Mouse (Mus musculus): ENCODE results near the gene Tubgcp3.
"Not testable (repeated sequence)": the region's sequence is repeated elsewhere in the genome, so short reads cannot be mapped to it uniquely, and the experiment has no call there.

The Tubgcp3 gene

DNA sequence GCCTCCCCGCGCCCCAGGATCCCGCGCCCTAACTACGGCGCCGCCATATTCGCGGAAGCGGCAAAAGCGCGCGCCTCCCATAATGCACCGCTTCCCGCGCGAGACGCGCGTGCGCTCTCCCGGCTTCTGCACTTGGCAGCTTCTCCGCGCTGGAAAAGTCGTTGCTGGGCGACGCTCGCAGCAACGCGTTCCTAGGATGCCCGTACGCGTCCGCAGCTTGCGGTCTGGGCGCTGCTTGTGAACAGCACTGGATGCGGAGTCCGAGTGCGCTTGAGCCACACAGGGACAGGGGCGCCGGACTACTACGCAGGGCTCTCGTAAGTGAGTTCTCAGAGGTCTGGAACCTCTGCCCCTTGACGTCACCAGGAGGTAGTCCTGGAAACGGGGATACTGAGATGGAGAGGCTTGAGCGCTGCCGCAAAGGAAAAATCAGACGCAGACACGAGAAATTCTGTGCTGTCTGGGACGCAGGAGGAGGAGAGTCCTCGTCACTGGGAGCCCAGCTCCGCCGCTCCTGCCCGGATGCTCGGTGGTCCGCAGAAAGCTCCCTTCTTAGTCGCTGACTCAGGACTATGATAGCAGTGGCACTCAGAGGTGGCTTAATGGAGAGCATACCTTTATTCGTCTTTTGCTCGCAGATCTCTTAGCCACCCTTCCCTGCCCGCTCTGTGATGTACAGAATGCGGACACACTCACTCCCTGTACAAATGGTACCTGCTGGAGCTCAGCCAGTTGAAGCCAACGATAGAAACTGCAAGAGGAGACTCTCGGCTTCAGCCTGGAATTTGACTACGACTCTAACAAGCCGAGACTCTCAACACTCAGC, at the start of gene Tubgcp3:
Gene Tubgcp3 (minus strand): TSS at position 193 of the 826 bp plus-strand sequence.
- peak; percentile 97 for DNase-seq (ENCODE audit: low spot score)

DNA sequence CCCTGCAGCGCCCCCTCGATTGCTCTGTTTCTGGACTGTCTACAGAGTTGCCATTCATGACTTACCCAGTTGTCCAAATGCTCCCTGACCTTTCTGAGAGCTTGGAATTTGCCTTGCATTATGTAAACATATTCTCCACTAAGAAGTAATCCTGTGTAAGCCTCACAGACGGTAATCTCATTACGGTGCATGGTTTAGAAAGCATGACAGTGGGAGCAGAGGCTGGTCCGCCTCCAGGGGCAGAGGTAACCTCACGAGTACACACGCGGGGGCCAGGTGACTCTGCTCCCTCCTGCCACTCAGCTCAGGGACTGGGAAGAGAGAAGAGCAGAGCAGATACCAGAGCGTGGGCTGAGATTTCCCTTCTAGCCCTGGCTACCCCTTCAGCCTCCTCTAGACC, 47.0 kb upstream of the Tubgcp3 start:
- no peak for DNase-seq (ENCODE audit: low spot score)

DNA sequence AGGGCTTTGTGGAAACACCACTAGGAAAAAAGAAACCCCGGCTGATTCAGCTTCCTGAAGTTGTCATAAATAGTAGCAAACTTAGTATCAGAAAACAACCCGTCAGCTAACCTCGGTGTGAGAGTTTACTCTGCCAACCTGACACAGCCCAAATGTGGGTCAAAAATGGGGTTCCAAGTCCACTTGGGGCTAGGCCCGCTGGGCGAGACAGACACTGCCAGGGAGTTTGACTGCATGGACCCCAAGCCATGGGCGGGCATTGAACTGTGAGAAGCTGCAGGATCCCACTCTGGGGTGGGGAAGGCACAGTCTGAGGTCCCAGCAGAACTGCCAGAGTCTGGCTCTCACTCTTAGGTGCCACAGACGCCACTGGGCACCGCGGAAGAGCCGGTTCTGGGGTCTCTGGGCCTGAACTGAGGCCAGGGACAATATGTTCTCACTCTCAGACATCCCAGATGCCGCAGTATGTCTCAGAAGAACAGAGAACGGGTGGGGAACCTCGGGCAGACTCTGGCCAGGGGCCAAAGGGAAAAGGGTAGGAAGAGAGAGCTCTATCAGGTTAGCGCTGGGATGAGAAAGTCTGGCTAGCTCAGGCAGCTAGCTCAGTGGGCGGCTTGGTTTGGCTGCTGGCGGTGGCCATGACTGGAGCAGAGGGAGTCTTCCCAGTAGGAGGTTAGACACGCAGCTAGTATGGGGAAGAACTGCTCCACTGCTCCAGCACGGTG, 44.0 kb upstream of the Tubgcp3 start:
- no peak for DNase-seq (ENCODE audit: low spot score)

DNA sequence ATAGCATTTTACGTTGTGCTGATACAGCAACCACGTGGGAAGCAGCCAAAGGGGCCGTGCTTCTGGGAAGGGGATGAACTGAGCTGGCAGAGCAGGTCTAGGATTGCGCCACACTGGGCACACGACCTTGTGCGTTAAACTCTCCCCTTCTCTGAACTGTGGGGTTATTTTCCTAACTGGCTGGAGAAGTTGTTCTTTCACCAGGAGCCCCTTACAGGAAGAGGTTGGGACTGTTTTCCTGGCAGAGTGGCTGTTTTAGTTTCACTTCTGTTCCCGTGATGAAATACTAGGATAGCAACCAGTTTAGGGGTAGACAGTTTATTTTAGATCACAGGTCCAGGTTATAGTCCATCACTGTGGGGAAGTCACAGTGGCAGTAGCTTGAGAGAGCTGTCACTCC, 39.6 kb upstream of the Tubgcp3 start:
- DNase-seq (ENCODE audit: low spot score) = no peak

DNA sequence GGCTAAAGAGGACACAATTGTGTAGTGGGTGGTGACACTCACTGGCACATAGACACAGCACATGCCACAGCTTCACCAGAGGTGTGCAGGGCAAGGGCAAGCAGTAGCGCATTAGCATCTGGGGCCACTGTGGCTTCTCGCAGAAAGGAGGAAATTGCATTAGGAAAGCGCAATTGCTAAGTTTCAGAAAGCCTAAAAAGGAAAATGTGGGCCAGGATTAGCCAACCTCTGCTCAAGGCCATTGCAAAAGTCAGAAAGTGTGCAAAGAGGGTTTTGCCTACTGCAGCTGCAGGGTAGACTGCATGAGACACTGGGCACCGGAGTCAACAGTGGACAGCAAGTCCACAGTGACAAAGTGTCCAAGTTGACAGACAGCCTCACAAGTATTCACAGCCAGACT, 31.5 kb upstream of the Tubgcp3 start:
- no peak for DNase-seq (ENCODE audit: low spot score)

DNA sequence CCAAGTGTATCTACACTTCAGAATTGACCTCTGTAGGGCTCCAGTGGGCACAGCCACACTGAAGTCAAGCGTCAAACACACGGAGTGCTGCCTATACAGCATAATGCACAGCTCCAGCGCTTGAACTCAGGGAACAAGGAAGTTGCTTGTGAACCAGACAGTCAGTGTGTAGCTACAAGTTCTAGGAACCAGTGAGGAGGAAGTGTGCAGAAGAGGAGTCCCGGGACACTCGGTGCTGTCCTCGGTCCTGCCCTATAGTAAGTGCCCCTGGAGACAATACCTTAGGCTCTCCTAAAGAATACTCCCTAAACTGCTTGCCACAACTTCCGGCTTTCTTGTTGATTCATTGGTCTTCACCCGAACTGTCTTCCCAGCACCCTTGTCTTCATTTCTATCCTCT, 30.2 kb upstream of the Tubgcp3 start:
- no peak for DNase-seq (ENCODE audit: low spot score)

DNA sequence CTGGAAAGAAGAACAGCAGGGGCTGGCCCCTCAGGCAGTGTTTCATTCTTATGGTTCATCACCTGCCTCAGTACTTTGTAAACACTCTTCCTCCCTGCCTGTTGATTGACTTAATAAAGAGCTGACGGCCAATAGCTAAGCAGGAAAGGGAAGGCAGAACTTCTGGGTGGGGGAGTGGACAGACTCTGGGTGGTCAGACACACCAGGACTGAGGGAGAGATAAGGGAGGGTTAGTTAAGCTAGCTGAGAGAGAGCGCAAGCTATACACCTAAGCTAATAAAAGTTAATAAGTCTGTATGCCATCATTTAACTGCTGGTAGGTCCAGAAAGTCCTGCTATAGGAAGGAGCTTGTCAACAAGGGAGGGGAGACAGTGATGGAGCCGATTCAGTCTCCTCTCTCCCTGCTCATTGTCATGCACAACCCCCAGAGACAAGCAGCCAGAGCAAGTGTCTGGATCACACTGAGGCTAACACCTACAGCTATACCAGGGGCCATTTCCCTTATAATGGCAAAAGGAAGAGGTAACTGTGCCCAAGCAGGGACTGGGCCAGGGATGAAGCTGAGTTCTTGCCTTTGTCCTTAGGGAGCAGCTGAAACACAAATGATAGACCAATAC, 26.7 kb upstream of the Tubgcp3 start:
- no peak for DNase-seq (ENCODE audit: low spot score)

DNA sequence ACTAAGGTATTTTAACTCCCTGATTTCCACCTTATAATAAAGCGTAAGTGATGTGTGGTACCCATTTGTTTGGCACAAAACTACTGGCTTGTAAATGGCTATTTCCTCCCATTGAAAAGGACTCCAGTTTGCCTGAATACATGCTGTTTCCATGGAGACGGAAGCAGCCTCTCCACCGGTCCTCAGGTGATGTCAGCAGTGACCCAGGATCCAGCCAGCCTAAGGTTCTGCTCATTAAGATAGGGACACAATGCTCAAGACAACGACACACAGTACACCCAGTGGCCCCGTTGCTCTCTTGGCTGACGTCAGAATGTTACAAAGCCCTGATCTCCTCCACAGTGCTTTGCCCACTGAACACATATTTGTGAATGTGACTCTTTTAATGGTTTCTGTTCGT, 16.8 kb upstream of the Tubgcp3 start:
- DNase-seq (ENCODE audit: low spot score) = no peak

DNA sequence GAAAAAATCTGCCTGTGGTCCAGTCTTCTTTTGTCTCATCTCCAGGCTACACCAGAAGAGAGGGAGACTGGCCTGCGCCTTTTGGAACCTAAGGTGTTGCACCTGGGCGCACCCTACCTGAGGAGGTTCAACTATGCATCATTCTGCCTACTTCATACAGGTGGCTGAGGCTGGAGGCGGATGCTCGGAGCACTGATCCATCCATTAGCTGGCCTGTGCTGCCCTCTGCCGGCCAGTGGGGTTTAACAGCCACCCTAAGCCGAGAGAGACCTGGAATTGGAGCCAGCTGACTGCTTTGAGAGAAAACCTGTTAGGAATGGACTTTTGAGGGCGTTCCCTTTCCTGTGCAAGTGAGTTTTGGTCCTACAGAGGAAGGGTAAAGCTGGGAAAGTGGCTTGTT, 5.5 kb upstream of the Tubgcp3 start:
- DNase-seq (ENCODE audit: low spot score) = peak; percentile 89

DNA sequence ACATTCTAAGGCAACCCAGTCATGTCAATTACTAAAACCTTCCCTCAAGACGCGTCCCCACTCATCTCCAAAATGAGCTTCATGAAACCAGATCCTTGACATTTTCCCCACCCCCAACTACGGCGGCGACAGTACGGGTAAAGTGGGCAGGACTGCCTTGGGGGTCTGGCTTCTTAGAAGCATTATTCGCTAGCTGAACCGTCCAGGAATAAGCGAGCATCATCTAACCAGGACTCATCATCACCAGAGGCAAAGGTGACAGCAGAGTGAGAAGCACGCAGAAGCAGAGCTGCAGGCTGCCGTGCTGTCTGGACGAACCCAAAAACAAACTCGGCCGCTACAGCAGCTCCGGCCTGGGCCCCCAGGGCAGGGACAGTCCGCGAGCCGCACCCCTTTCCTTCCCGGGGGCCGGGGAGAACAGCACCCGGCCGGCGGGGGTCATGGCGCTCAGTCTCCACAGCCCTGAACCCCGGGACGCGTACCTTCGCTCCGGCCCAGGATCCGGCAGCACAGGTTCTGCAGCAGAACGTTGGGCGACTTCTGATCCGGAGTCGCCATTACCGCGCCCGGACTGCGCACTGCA, 484 bp downstream of the Tubgcp3 start:
- DNase-seq (ENCODE audit: low spot score) = peak; percentile 21

DNA sequence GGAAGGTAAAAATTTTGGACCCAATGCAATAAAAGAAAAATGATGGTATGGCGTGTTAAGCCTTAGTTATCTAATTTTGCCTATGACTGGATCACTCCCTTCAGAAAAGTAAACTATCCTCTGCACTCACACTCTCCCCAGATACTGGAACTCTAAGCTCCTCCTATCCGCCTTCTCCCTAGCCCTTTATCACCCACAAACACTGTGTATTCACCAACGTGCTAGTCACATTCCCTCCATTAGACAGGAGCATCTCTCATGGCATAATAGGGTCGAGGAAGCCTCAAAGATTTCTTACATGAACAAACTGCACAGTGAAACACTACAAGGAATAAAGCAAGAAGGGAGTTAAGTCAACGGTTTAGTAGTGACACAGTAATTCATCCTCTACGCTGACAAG, 1.1 kb downstream of the Tubgcp3 start:
- DNase-seq (ENCODE audit: low spot score) = no peak

DNA sequence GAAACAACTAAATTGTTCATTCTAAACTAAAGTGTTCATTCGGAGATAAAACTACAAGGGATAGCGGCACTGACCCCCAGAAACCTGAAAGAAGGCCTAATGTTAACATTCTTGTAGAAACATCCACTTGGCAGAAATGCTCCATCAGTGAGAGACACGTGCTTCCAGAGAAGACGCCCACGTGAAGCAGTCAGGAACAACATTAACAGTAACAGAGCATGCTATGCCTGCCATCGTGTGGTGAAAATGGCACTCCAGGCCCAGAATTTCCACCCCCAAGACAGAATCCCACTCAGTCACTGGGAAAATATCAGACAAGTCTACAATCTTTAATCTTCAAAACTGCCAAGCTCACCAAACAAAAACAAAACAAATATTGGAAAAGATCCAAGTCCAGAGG, 3.2 kb downstream of the Tubgcp3 start:
- no peak for DNase-seq (ENCODE audit: low spot score)

DNA sequence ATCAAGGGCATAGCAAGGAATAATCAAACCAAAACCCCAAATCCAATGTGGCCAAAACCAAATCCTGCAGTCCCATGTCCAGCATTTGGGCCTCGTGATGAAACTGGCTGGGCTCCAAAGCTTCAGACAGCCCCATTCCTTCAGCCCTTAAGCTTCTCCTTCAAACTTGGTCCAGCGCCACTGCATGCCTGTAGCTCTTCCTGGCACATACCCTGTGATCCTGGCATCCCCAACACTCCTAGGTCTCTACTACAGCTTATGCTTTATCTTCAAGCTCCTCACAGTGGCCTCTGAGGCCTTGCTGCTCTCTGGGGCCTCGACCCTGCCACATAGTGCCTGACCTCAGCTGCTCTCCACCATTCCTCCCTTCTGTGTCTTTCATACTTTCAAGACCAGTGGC, 5.5 kb downstream of the Tubgcp3 start:
- DNase-seq (ENCODE audit: low spot score) = not testable (repeated sequence)

DNA sequence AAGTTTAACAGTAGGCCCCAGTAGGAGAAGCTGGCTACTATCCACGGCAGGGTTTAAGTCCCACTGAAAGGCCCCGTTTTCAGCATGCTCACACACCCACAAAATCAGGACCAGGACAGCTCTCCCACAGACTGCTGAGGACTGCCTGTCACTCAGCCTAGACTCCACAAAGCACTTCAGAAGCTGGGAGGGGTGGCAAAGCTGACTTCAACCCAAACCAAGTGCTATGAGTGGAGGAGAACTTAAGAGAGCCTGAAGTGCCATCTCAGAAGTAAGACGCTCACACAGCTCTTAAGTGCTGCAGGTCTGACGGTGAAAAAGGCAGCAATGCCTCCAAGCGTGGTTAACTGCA, 9.0 kb downstream of the Tubgcp3 start:
- DNase-seq (ENCODE audit: low spot score) = no peak

DNA sequence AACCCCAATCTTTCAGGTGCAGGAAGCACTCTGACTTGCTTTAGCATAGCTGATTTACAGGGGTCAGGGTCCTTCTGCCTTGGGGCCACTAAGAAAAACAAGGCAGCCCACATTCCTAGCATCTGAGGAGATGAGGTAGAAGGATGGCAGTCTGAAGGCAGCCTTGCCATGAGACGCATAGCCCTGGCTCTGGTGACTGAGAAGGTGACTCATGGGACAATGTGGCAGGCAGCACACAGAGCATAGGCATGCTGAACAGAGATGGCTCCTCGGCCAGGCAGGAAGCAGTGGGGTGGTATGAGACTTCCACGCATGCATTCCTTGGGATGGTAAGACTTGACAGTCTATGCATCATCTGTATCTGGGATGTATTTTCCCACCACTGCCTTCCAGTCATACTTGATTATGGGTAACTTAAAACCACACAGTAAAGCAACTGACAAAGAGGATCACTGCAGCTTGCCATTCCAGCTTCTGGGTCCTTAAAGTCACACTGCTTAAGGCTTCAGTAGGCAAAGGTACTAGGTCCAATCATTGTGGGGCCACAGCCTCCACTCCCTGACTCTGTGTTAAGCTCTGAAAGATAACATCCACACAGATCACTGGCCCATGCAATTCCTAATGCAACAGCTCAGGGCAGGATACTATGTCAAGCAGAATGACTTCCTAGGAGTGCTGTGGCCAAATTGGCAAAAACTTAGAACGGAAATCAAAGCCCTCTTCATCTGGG, 9.5 kb downstream of the Tubgcp3 start:
- DNase-seq (ENCODE audit: low spot score) = no peak

DNA sequence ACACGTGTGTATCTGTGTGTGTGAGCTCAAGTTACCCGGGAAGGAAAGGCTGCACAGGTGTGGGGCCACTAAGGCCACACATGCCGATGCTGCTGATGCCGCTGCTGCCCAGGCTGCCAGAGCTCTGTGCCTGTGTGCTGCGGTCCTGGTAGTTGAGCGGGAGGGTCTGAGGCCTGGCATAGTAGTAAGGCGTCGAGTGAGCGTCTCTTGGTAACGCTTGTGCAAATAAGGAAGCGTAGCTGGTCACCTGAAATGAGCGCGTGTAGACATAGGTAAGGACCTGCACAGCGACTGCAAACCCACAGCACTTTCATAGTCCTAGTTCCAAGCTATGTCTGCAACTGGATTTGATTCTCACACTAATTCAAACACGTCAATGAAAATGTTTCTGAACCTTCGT, 14.6 kb downstream of the Tubgcp3 start:
- DNase-seq (ENCODE audit: low spot score) = no peak

DNA sequence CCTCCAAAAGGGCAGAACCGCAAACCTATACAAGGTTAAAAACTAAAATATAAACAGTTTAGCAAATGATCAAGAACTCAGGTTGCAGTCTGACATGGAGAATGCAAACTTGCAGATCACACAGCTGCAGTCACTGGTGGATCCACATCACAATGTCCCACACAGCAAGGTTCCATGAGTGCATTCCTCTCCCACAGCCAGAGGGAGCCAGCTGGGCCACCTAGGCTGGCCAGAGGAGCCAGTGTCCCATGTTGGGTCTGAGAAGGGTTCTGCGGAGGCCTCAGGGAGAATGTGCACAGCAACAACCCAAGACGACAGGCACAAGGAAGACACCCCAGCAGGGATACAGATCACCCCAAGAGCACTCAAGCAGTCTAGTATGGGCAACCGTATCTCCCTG, 20.8 kb downstream of the Tubgcp3 start:
- DNase-seq (ENCODE audit: low spot score) = no peak

DNA sequence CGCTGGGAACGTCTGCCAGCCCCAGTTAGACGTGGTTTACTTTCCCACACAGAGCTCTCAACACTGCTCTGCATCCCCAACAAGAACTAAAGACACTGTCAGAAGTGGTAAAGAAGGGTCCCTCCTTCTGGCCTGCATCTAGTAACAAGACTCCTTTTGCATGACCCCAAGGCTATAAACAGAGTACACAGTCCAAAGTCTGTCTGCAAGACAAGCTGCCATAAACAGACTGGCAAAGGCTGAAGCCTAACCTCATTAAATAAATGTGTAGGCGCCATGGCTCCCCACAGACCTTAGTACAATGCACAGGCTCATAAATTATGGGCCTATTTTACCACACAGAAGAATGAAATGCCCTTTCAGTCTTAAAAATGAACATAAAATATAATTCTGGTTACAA, 21.6 kb downstream of the Tubgcp3 start:
- DNase-seq (ENCODE audit: low spot score) = no peak

DNA sequence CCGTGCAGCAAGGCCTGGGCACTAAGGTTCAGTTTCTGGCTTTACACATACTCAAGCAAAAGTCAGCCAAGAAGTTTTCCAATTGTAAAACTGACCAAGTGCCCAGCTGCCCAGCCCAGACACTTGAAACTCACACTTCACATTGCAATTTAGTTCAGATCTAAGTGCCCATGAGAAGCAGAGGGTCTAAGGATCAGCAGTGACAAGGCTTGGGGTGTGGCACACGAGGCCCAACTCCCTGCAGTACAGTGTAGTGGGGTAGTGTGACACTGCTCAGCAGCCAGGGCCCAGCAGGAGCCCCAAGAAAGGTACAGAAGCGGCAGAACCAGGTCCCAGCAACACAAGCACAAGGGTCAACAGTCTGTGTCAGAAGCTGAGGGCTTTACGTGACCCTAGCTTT, 23.1 kb downstream of the Tubgcp3 start:
- DNase-seq (ENCODE audit: low spot score) = no peak

DNA sequence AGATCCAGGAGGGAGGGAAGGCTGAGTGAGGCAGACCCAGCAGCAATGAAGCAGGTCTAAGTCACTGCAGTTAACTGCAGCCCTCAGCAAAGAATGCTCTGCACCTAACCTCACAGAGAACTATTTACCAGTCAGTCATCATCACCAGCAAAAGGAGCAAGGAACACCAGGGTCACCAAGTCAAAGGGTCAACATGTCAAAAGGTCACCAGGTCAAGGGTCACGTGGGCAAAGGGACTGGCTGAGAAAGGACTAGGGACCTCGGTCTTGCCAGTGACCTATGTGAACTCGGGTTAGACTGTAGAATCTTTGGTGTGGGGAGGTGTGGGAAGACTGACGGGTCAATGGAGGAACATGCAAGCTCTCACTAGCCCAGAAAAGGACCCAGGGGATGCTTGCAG, 25.5 kb downstream of the Tubgcp3 start:
- no peak for DNase-seq (ENCODE audit: low spot score)

DNA sequence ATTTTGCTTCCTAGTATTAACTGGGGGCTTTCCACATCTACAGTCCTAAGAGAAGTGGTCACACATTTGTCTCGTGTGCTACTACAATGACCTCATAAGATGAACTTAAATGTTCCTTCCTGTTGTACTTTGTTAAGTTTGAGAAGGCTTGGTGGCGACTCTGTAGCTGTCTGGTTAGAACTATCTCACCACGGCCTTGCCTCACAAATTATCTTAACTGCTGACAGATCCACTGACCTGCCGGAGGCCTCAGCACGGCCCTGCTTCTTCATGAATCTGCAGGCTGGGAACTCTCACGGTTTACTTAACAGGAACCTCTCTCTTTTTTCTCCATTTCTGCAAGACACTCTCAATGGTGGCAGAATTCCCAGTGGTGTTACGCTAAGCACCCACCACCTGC, 27.2 kb downstream of the Tubgcp3 start:
- no peak for DNase-seq (ENCODE audit: low spot score)

DNA sequence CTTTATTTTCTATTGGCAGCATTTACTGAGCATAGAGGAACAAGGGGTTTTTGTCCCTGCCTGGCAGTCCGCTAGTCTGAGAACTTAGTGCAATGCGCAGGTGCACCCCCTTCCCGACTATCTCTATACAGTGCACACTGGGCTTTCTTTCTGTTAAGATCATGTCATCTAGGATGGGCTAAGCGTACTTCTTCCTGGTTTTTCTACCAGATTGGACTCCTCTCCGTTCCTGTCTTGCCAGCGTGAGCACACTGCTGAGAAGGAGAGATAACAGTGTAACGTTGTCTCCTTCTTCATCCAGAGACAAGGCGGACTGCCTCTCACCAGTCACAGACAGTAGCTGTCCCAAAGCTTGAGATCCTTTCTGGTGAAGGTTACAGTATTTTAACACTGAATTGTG, 27.7 kb downstream of the Tubgcp3 start:
- DNase-seq (ENCODE audit: low spot score) = no peak

Measured in retina, embryonic 14.5 days (tissue).